Mouse (Mus musculus) liver, embryonic 14.5 days (tissue): ENCODE results near the gene Hapln3. TPM values are rescaled to one million over a fixed set of nuclear protein-coding genes. Genes with fewer than 3 reads are reported as not detected.
A peak's percentile ranks its signal among the peaks of the same experiment; 100 is the strongest.

Experiments used
- ATAC-seq: fragments of 200-750 bp; cut with Nextera tagmentation; 2 replicates; pipeline ENCODE4 v1.8.0; 2017; ENCODE audit warnings: moderate number of reproducible peaks, mild to moderate bottlenecking, moderate library complexity; ENCODE audit not compliant: insufficient read depth
- DNase-seq, 3 experiments: peaks; one replicate each; pipeline ENCODE4 v3.0.0-alpha.2; 2012 to 2013; ENCODE audit warnings: low read depth in 3 of 3, low spot score in 3 of 3
- H3K27ac ChIP-seq: fragments of 300-500 bp; sonication (generic); 2 replicates; pipeline ENCODE4 v1.5.1; 2014; ENCODE audit warnings: moderate library complexity, mild to moderate bottlenecking, control low read depth, inconsistent platforms
- H3K27me3 ChIP-seq: fragments of 300-500 bp; sonication (generic); 2 replicates; pipeline ENCODE4 v1.6.1; 2014; ENCODE audit warnings: mild to moderate bottlenecking, low read length, moderate library complexity; ENCODE audit not compliant: control insufficient read depth, insufficient read depth
- H3K36me3 ChIP-seq: fragments of 300-500 bp; sonication (generic); replicated peaks from 2 replicates; pipeline ENCODE4 v1.6.1; 2014; ENCODE audit warnings: low read depth; ENCODE audit not compliant: control insufficient read depth, insufficient read depth
- H3K4me1 ChIP-seq, 2 experiments: fragments of 200-500 bp in 1 of 2; fragments of 300-500 bp in 1 of 2; sonication (generic) in 1 of 2; replicated peaks; 2 replicates each; pipeline ENCODE4 v1.6.1; 2012 to 2014; ENCODE audit warnings: antibody characterized with exemption in 1 of 2, inconsistent platforms in 1 of 2, low read length in 1 of 2; ENCODE audit not compliant: control insufficient read depth in 2 of 2, insufficient read depth in 2 of 2
- H3K4me2 ChIP-seq: fragments of 300-500 bp; sonication (generic); 2 replicates; pipeline ENCODE4 v1.6.1; 2014; ENCODE audit warnings: low read depth, mild to moderate bottlenecking, control low read depth, moderate library complexity
- H3K4me3 ChIP-seq, 2 experiments: fragments of 200-500 bp in 1 of 2; fragments of 300-500 bp in 1 of 2; sonication (generic) in 1 of 2; 2 replicates each; pipeline ENCODE4 v1.5.1; 2012 to 2014; ENCODE audit warnings: low read depth in 2 of 2, low read length in 2 of 2, mild to moderate bottlenecking in 2 of 2, control low read depth in 1 of 2, inconsistent platforms in 1 of 2, moderate library complexity in 1 of 2; ENCODE audit not compliant: insufficient read depth in 1 of 2
- H3K9ac ChIP-seq: fragments of 300-500 bp; sonication (generic); replicated peaks from 2 replicates; pipeline ENCODE4 v1.6.1; 2014; ENCODE audit warnings: mild to moderate bottlenecking, control low read depth, moderate library complexity
- H3K9me3 ChIP-seq: fragments of 300-500 bp; sonication (generic); 2 replicates; pipeline ENCODE4 v1.6.1; 2016; ENCODE audit warnings: low read length, mixed read lengths; ENCODE audit not compliant: control insufficient read depth
- CTCF ChIP-seq: IDR thresholded peaks from 2 replicates; pipeline ENCODE4 v1.5.1; 2016; ENCODE audit warnings: antibody characterized with exemption, low read depth, control low read depth
- EP300 ChIP-seq: IDR thresholded peaks from 2 replicates; pipeline ENCODE4 v1.6.1; 2016; ENCODE audit warnings: antibody characterized with exemption, low read depth
- WGBS: fragments of 180-500 bp; shearing (Covaris S2); extraction: QIAGEN DNeasy Blood & Tissue Kit; methylation state at CpG from one replicate; pipeline ENCODE4 v1.1.7; 2014; ENCODE audit not compliant: insufficient replicate concordance; 5-methylcytosine and 5-hydroxymethylcytosine counted together
- polyA plus RNA-seq, 2 experiments: library from polyadenylated mRNA; depleted of rRNA in 1 of 2; stranded (reverse) in 1 of 2; unstranded in 1 of 2; fragments of >200 nt; fragmentation: Nextera tagmentation in 1 of 2; extraction: Ambion mirVana in 1 of 2; gene quantifications; 2 replicates each; pipeline versions ENCODE4 v1.2.1 to v1.2.3; 2012 to 2014

Gene Hapln3
- polyA plus RNA-seq (2012; rRNA removed) (0.11 and 0.17 TPM in 2 replicates), polyA plus RNA-seq (2014; fragmentation: Nextera tagmentation; extraction: Ambion mirVana) (0.11 and 0.29 TPM in 2 replicates)

DNA sequence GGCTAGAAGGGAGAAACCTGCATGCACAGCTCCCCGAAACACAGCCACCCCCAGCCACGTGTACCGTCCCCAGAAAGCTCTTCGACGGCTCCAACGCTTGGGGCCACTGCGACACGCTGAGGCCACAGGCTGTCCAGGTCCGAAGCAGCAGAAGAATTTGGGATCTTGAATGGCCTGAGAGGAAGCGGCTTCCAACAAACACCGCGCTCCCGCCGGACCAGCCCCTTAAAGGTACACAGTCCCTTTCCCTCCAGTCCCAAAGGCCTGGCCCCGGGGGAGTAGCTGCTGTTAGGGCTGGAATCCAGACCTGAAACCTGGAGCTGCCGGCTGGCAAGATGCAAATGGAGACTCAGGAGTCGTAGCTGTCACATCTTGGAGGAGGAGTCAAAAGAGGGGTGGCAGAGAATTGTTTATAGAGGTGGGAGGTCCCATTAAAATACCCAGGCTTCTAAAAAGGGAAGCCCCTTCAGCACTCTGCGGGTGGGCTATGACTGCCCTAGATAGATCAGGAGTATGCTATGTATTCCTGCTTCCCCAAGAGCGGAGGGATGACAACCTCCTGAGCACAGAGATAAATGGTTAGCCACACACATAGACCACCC, at the start of gene Hapln3:
Gene Hapln3 (minus strand): TSS at position 176 of the 602 bp plus-strand sequence.
- peak within 1 kb of the TSS; percentile 25 for H3K4me2 ChIP-seq
- no peak within 1 kb of the TSS for H3K4me3 ChIP-seq
- H3K27me3 ChIP-seq = no peaks in the 10 kb centered on the region
- DNase-seq (no peak), ATAC-seq (no peak)
- H3K9me3 ChIP-seq = no peaks in the 10 kb centered on the region
- no peak for TF ChIP-seq CTCF
- H3K4me1 ChIP-seq = no peaks in the 10 kb centered on the region
- no peak within 1 kb of the TSS for H3K9ac ChIP-seq
- no peak within 1 kb of the TSS for H3K27ac ChIP-seq
- no peaks in the 10 kb centered on the region for H3K36me3 ChIP-seq
- 6% methylated on average over 19 of the region's 19 CpGs for WGBS

DNA sequence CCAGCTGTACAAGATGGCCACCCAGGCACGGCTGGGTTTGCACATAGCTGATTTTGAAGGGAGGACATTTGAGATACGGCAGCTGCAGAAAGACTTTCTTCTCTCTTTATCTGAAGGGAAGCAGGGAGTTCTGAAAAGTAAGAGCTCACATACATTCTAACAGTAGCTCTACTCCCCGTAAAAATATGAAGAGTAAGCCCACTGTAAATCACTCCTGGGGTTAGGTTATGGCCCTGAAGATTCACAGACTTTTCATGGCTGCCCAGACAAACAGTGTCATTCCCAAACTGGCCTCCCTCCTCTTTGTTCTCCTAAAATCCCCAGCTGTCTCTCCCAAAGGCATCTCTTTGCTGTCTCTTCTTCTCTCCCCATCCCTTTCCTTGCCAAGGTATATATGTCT, 43.0 kb upstream of the Hapln3 start:
- no peak overlapping the region for H3K4me3 ChIP-seq
- TF ChIP-seq CTCF (no peak), EP300 (no peak)
- ATAC-seq = no peak
- H3K27me3 ChIP-seq = no peaks in the 10 kb centered on the region
- DNase-seq = no peak
- H3K9ac ChIP-seq = no peak overlapping the region
- no peaks in the 10 kb centered on the region for H3K9me3 ChIP-seq
- WGBS = 61% methylated on average over 3 of the region's 3 CpGs
- no peak overlapping the region for H3K4me2 ChIP-seq
- peaks cover 0 to 9% of the 10 kb centered on the region in 2 experiments; a peak in 1 of 4 replicates for H3K4me1 ChIP-seq
- H3K36me3 ChIP-seq = no peaks in the 10 kb centered on the region
- H3K27ac ChIP-seq = no peak overlapping the region

DNA sequence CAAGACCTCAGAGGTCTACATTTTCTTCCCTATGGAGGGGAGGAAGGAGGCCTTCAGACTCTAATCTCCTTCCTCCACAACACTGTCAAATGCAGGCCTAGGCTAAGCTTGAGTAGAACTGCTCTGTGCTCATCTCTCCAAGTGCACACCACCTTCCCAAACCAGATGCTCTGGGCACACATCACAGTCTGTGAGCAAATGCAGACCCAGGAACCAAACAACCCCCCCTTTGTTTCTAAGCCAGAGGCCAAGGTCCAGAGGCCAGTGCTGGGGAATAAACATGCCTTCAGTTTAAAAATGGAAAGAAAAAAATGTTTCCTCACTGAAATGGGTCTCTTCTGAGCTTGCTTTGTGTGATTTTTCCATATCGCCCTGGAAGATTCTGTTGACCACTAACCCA, 41.0 kb upstream of the Hapln3 start:
- no peaks in the 10 kb centered on the region for H3K36me3 ChIP-seq
- no peak overlapping the region for H3K4me2 ChIP-seq
- no peak for DNase-seq
- H3K27me3 ChIP-seq = no peaks in the 10 kb centered on the region
- H3K4me1 ChIP-seq = peaks cover 0 to 9% of the 10 kb centered on the region in 2 experiments; a peak in 1 of 4 replicates
- no peaks in the 10 kb centered on the region for H3K9me3 ChIP-seq
- 58% methylated on average over 1 of the region's 1 CpGs for WGBS
- no peak overlapping the region for H3K27ac ChIP-seq
- H3K4me3 ChIP-seq = no peak overlapping the region
- no peak for ATAC-seq
- no peak overlapping the region for H3K9ac ChIP-seq
- TF ChIP-seq EP300 (no peak), CTCF (no peak)

DNA sequence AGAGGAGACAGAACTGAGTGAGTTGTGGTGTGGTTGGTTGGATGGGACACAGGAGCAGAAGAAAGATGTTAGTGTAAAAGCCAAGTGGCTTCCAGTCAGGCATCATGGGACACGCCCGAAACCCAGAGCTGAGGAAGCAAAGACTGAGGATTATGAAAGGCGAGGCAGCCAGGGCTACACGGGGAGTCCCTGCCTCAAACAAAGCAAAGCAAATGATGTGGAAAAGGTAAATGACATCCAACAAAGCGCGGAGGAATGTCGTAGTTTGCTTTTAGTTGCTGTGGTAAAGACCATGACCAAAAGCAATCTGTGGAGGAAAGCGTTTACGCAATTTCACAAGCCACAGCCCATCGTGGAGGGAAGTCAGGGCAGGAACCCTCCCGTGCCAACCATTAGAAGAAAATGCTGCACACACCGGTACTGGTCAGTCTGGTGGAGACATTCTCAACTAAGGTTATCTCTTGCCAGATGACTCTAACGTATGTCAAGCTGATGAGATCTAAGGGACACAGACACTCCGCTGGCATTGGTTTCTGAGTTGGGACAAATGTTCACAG, 36.3 kb upstream of the Hapln3 start:
- Histone ChIP-seq H3K4me3 (no peak overlapping the region), H3K9me3 (no peaks in the 10 kb centered on the region), H3K27me3 (no peaks in the 10 kb centered on the region), H3K4me1 (peaks cover 0 to 2% of the 10 kb centered on the region in 2 experiments; a peak in 1 of 4 replicates), H3K4me2 (no peak overlapping the region), H3K27ac (no peak overlapping the region), H3K36me3 (no peaks in the 10 kb centered on the region), H3K9ac (no peak overlapping the region)
- 44% methylated on average over 14 of the region's 14 CpGs for WGBS
- ATAC-seq (no peak), DNase-seq (no peak)
- TF ChIP-seq EP300 = no peak
- no peak for TF ChIP-seq CTCF

DNA sequence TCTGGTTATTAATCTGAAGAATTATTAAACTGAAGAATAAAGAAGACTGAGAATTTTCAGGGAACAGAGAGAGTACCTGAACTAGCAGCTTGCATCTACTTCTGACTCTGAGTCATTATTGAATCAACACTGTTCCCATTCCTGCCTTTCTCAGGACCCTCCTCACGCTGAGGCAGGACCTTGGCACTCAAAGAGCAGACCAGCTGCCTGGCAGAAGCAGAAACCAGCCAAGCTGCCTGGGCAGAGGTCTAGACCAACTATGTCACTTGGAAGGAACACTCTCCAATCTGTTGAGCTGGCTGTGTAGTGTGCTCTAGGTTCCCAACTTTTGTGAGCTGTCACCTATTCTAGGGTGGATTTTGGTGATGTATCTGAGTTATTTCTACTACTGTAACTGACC, 28.6 kb upstream of the Hapln3 start:
- Histone ChIP-seq H3K27ac (no peak overlapping the region), H3K4me3 (no peak overlapping the region), H3K9me3 (no peaks in the 10 kb centered on the region), H3K36me3 (no peaks in the 10 kb centered on the region), H3K4me2 (no peak overlapping the region), H3K9ac (no peak overlapping the region), H3K4me1 (no peaks in the 10 kb centered on the region), H3K27me3 (no peaks in the 10 kb centered on the region)
- no peak for TF ChIP-seq CTCF
- 59% methylated on average over 1 of the region's 1 CpGs for WGBS
- DNase-seq (no peak), ATAC-seq (no peak)
